Mouse (Mus musculus) MEL (cell line): ENCODE results near the gene Btbd16. TPM values are rescaled to one million over a fixed set of nuclear protein-coding genes. Genes with fewer than 3 reads are reported as not detected.

Experiments
- DNase-seq: peaks from one replicate; pipeline ENCODE4 v3.0.0; 2011; ENCODE audit warnings: low read depth, low spot score
- H3K27ac ChIP-seq: 2 replicates; pipeline ENCODE4 v1.5.1; 2012; ENCODE audit warnings: low read depth, mild to moderate bottlenecking, control low read depth, low read length, moderate library complexity; ENCODE audit not compliant: control insufficient read depth
- H3K27me3 ChIP-seq, 2 experiments: fragments of 150-350 bp in 1 of 2; sonication (generic) in 1 of 2; 2 replicates each; pipeline ENCODE4 v1.6.1; 2012; ENCODE audit warnings: low read length in 2 of 2, mild to moderate bottlenecking in 2 of 2, improper control_type of control experiment in 1 of 2, moderate library complexity in 1 of 2; ENCODE audit not compliant: insufficient read depth in 2 of 2, control insufficient read depth in 1 of 2
- H3K36me3 ChIP-seq, 2 experiments: 2 replicates each; pipeline ENCODE4 v1.6.1; 2012 to 2014; ENCODE audit warnings: low read length in 2 of 2, improper control_type of control experiment in 1 of 2, inconsistent platforms in 1 of 2, mild to moderate bottlenecking in 1 of 2; ENCODE audit not compliant: insufficient read depth in 2 of 2, control insufficient read depth in 1 of 2
- H3K4me1 ChIP-seq, 2 experiments: fragments of 150-350 bp in 1 of 2; sonication (generic) in 1 of 2; 2 replicates each; pipeline ENCODE4 v1.6.1; 2012; ENCODE audit warnings: low read length in 2 of 2, improper control_type of control experiment in 1 of 2, mild to moderate bottlenecking in 1 of 2; ENCODE audit not compliant: insufficient read depth in 2 of 2, control insufficient read depth in 1 of 2
- H3K4me3 ChIP-seq, 2 experiments: fragments of 150-350 bp in 1 of 2; sonication (generic) in 1 of 2; 2 replicates each; pipeline ENCODE4 v1.5.1; 2012; ENCODE audit warnings: low read depth in 2 of 2, low read length in 2 of 2, mild to moderate bottlenecking in 2 of 2, moderate library complexity in 2 of 2, control low read depth in 1 of 2, improper control_type of control experiment in 1 of 2; ENCODE audit not compliant: control insufficient read depth in 1 of 2, insufficient read depth in 1 of 2
- H3K79me2 ChIP-seq: 2 replicates; pipeline ENCODE4 v1.6.1; 2012; ENCODE audit warnings: mild to moderate bottlenecking, low read length, moderate library complexity; ENCODE audit not compliant: control insufficient read depth, poor library complexity, insufficient read depth
- H3K9ac ChIP-seq: 2 replicates; pipeline ENCODE4 v1.6.1; 2012; ENCODE audit warnings: low read depth, mild to moderate bottlenecking, control low read depth, low read length, moderate library complexity; ENCODE audit not compliant: control insufficient read depth, poor library complexity, severe bottlenecking
- H3K9me3 ChIP-seq: fragments of 150-350 bp; sonication (generic); replicated peaks from 2 replicates; pipeline ENCODE4 v1.6.1; 2012; ENCODE audit warnings: mild to moderate bottlenecking, low read length, improper control_type of control experiment, moderate library complexity; ENCODE audit not compliant: insufficient read depth
- BHLHE40 ChIP-seq: IDR thresholded peaks from 2 replicates; pipeline ENCODE4 v1.6.1; 2012; ENCODE audit warnings: low read depth, mild to moderate bottlenecking, inconsistent platforms, low read length, improper control_type of control experiment, borderline replicate concordance
- EP300 ChIP-seq, 2 experiments: IDR thresholded peaks; 2 replicates each; pipeline ENCODE4 v1.6.1; 2011; ENCODE audit warnings: improper control_type of control experiment in 2 of 2, low read length in 2 of 2, low read depth in 1 of 2, mild to moderate bottlenecking in 1 of 2
- GABPA ChIP-seq: IDR thresholded peaks from 2 replicates; pipeline ENCODE4 v1.6.1; 2012; ENCODE audit warnings: low read depth, mild to moderate bottlenecking, inconsistent platforms, low read length, improper control_type of control experiment, moderate library complexity
- KAT2A ChIP-seq: conservative IDR thresholded peaks from 2 replicates; pipeline ENCODE4 v1.6.1; 2012; ENCODE audit warnings: low read depth, low read length, improper control_type of control experiment, inconsistent platforms
- MAX ChIP-seq: IDR thresholded peaks from 2 replicates; pipeline ENCODE4 v1.6.1; 2011; ENCODE audit warnings: low read length, improper control_type of control experiment
- MEF2A ChIP-seq: IDR thresholded peaks from 2 replicates; pipeline ENCODE4 v1.6.1; 2014; ENCODE audit warnings: low read depth, mild to moderate bottlenecking, inconsistent platforms, low read length, improper control_type of control experiment; ENCODE audit not compliant: poor library complexity, insufficient replicate concordance, severe bottlenecking; ENCODE audit errors: extremely low read depth
- MXI1 ChIP-seq: IDR thresholded peaks from 2 replicates; pipeline ENCODE4 v1.6.1; 2011; ENCODE audit warnings: mild to moderate bottlenecking, low read depth, low read length, improper control_type of control experiment
- MYB ChIP-seq: IDR thresholded peaks from 2 replicates; pipeline ENCODE4 v1.6.1; 2011; ENCODE audit warnings: mild to moderate bottlenecking, low read depth, low read length, improper control_type of control experiment
- MYC ChIP-seq: IDR thresholded peaks from 2 replicates; pipeline ENCODE4 v1.6.1; 2011; ENCODE audit warnings: low read depth, mild to moderate bottlenecking, low read length, improper control_type of control experiment, moderate library complexity
- NRF1 ChIP-seq: IDR thresholded peaks from 2 replicates; pipeline ENCODE4 v1.6.1; 2014; ENCODE audit warnings: low read depth, mild to moderate bottlenecking, inconsistent platforms, low read length, improper control_type of control experiment, moderate library complexity; ENCODE audit not compliant: poor library complexity, insufficient read depth, severe bottlenecking
- POLR2A ChIP-seq, 2 experiments: IDR thresholded peaks; 2 replicates each; pipeline ENCODE4 v1.6.1; 2011 to 2012; ENCODE audit warnings: low read length in 2 of 2, mild to moderate bottlenecking in 2 of 2, control low read depth in 1 of 2, improper control_type of control experiment in 1 of 2, low read depth in 1 of 2, moderate library complexity in 1 of 2; ENCODE audit not compliant: control insufficient read depth in 1 of 2, insufficient read depth in 1 of 2, poor library complexity in 1 of 2
- POLR2AphosphoS2 ChIP-seq: IDR thresholded peaks from 2 replicates; pipeline ENCODE4 v1.6.1; 2011; ENCODE audit warnings: low read length, improper control_type of control experiment
- RAD21 ChIP-seq: IDR thresholded peaks from 2 replicates; pipeline ENCODE4 v1.6.1; 2011; ENCODE audit warnings: mild to moderate bottlenecking, low read depth, low read length, improper control_type of control experiment
- RCOR1 ChIP-seq: IDR thresholded peaks from 2 replicates; pipeline ENCODE4 v1.6.1; 2012; ENCODE audit warnings: low read depth, mild to moderate bottlenecking, inconsistent platforms, low read length, improper control_type of control experiment
- USF1 ChIP-seq: IDR thresholded peaks from 2 replicates; pipeline ENCODE4 v1.6.1; 2014; ENCODE audit warnings: low read depth, mild to moderate bottlenecking, inconsistent platforms, low read length, improper control_type of control experiment, moderate library complexity
- USF2 ChIP-seq, 2 experiments: IDR thresholded peaks; 2 replicates each; pipeline ENCODE4 v1.6.1; 2011 to 2012; ENCODE audit warnings: improper control_type of control experiment in 2 of 2, low read length in 2 of 2, borderline replicate concordance in 1 of 2, inconsistent platforms in 1 of 2, low read depth in 1 of 2, mild to moderate bottlenecking in 1 of 2; ENCODE audit not compliant: insufficient read depth in 1 of 2
- ZC3H11A ChIP-seq: IDR thresholded peaks from 2 replicates; pipeline ENCODE4 v1.6.1; 2012; ENCODE audit warnings: low read depth, mild to moderate bottlenecking, inconsistent platforms, low read length, improper control_type of control experiment
- ZKSCAN1 ChIP-seq: IDR thresholded peaks from 2 replicates; pipeline ENCODE4 v1.6.1; 2012; ENCODE audit warnings: low read depth, mild to moderate bottlenecking, inconsistent platforms, low read length, improper control_type of control experiment, moderate library complexity
- ZNF384 ChIP-seq: IDR thresholded peaks from 2 replicates; pipeline ENCODE4 v1.6.1; 2012; ENCODE audit warnings: low read depth, mild to moderate bottlenecking, inconsistent platforms, low read length, improper control_type of control experiment
- polyA plus RNA-seq, 2 experiments: library from polyadenylated mRNA; stranded (reverse) in 1 of 2; unstranded in 1 of 2; fragments of >175 nt in 1 of 2; fragments of >200 nt in 1 of 2; gene quantifications; 2 replicates each; pipeline versions ENCODE4 v1.2.1 to v1.2.4; 2012; ENCODE audit warnings: low replicate concordance in 2 of 2, low read depth in 1 of 2; ENCODE audit not compliant: insufficient read length in 2 of 2, insufficient read depth in 1 of 2, missing spikeins in 1 of 2
- total RNA-seq: library from RNA; depleted of rRNA; stranded (reverse); fragments of 300-350 nt; gene quantifications from 2 replicates; pipeline ENCODE4 v1.2.3, GENCODE M21; 2012

The Btbd16 gene
- total and polyA plus RNA-seq, 3 experiments = 0.71 to 0.89 TPM; not detected in 1

DNA sequence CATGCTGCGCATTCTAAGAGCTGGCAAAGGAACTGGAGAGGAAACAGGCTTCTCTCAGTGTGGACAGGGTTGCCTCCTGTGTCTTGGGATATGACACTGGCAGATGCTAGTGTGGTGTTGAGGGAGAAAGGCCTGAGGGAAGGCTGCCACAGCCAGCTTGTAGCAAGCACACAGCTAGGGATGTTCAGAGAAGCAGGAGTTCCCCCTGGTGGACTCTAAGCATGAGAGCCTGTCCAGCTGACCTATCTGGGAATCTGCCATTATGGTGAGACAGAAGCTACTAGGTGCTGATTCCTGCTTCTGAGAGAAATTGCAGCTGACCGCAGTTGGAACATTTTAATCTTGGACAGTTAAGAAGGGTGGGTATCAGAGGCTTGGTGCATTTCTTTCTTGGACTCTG is 19.1 kb upstream of the Btbd16 start:
- Histone ChIP-seq H3K27me3 (no peaks in the 10 kb centered on the region), H3K4me3 (no peak overlapping the region), H3K79me2 (no peaks in the 10 kb centered on the region), H3K9me3 (no peaks in the 10 kb centered on the region), H3K36me3 (no peaks in the 10 kb centered on the region; a peak in 1 of 4 replicates), H3K4me1 (no peaks in the 10 kb centered on the region), H3K27ac (no peak overlapping the region), H3K9ac (no peak overlapping the region)
- no peak for DNase-seq
- no peak for TF ChIP-seq GABPA
- no peak for TF ChIP-seq MYB
- no peak for TF ChIP-seq POLR2A (IDR thresholded peaks at IDR 0.05; ENCODE audit: control insufficient read depth in 1 of 2, insufficient read depth in 1 of 2, low read depth in 1 of 2, low read length in 2 of 2, poor library complexity in 1 of 2)
- no peak for TF ChIP-seq BHLHE40
- no peak for TF ChIP-seq KAT2A
- TF ChIP-seq MAX = no peak
- no peak for TF ChIP-seq USF2 (IDR thresholded peaks at IDR 0.05; ENCODE audit: borderline replicate concordance in 1 of 2, insufficient read depth in 1 of 2, low read depth in 1 of 2, low read length in 2 of 2)

DNA sequence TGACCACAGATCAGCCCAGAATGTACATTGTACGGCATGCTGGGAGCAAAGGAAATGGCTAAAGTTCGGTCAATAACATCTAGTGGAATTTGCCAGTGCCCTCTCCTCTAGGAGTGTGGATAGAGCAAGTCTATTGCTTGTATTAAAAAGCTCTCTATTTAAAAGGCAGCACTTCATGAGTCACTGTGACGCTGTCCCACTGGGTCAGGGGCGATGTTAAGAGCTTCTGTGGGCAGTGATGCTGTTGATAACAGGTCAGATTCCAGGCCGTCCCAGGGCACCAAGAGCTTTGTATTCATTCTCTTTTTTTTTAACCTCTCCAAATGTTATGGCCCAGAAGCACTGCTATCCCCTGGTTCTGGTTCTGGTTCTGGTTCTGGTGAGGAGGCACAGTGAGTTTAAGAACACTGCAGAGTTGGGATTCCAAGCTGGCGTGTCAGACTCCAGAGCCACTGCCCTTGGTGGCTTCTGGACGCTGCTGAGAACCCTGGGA is 17.5 kb upstream of the Btbd16 start:
- H3K27me3 ChIP-seq = no peaks in the 10 kb centered on the region
- H3K9me3 ChIP-seq = no peaks in the 10 kb centered on the region
- no peak overlapping the region for H3K27ac ChIP-seq
- H3K36me3 ChIP-seq = no peaks in the 10 kb centered on the region; a peak in 1 of 4 replicates
- DNase-seq = no peak
- no peak overlapping the region for H3K4me3 ChIP-seq
- H3K79me2 ChIP-seq = no peaks in the 10 kb centered on the region
- no peak overlapping the region for H3K9ac ChIP-seq
- no peak for TF ChIP-seq USF1
- no peak for TF ChIP-seq ZC3H11A
- TF ChIP-seq USF2 (IDR thresholded peaks at IDR 0.05; ENCODE audit: borderline replicate concordance in 1 of 2, insufficient read depth in 1 of 2, low read depth in 1 of 2, low read length in 2 of 2) = no peak
- TF ChIP-seq MEF2A = no peak
- no peak for TF ChIP-seq MYC
- no peak for TF ChIP-seq ZKSCAN1
- no peak for TF ChIP-seq POLR2AphosphoS2
- no peak for TF ChIP-seq RAD21
- no peak for TF ChIP-seq RCOR1
- no peak for TF ChIP-seq ZNF384
- no peak for TF ChIP-seq EP300 (IDR thresholded peaks at IDR 0.05; ENCODE audit: low read depth in 1 of 2, low read length in 2 of 2)
- no peak for TF ChIP-seq BHLHE40
- no peak for TF ChIP-seq POLR2A (IDR thresholded peaks at IDR 0.05; ENCODE audit: control insufficient read depth in 1 of 2, insufficient read depth in 1 of 2, low read depth in 1 of 2, low read length in 2 of 2, poor library complexity in 1 of 2)
- TF ChIP-seq MXI1 = no peak
- TF ChIP-seq NRF1 = no peak
- H3K4me1 ChIP-seq = no peaks in the 10 kb centered on the region
